Mouse (Mus musculus): ENCODE data around the gene Dchs1.
A peak's percentile ranks its signal among the peaks of the same experiment; 100 is the strongest.

Dchs1 gene

DNA sequence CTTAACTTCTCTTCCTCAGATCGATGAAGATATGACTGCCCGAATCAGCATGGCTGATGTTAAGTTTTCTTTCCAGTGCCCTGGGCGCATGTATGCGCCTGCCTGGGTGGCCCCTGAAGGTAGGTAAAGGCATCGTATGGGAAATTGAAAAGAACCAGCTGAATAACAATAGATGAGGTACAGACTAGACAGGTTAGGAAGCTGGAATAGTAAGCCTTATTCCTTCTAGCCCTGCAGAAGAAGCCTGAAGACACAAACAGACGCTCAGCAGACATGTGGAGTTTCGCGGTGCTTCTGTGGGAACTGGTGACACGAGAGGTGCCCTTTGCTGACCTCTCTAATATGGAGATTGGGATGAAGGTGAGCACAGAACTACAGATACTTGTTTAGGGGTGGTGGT lies 45.5 kb downstream of the Dchs1 start:
- DNase-seq: peak; percentile 74

DNA sequence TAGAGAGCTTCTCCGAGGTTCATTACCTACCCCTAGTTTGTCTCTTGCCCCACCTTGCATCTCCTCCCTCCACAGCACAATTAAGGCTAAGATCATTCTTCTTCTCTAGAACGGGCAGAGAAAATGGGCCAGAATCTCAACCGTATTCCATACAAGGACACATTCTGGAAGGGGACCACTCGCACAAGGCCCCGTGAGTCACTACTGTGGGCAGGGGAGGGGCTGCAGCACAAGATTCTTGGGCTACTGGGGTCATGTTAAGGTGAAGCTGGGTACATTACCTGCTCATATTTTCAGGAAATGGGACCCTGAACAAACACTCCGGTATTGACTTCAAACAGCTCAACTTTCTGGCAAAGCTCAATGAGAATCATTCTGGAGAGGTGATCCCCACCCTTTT lies 46.6 kb downstream of the Dchs1 start:
- DNase-seq: peak; percentile 91

GRCm38 (mm10) chr7:105740089-105740795 lies 47.2 kb downstream of the Dchs1 start:
- DNase-seq: peak; percentile 88

DNA sequence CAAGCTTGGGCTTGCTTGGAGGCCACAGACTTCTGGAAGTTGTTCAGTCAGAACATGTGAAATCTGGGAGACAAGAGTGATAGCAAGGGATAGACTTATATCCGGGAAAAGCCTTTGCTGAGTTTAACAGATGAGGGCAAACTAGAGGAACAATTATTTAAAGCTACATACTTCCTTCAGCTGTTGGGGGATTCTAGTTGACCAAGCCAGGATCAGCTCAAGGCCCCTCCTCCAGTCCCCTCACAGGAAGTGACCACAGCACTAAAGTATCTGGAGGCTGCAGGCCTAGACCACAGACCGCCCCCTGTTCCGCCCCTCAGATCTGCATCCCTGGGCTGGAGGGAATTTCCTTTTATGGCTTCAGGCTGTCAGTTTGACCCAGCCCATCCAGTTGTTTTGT lies 48.5 kb downstream of the Dchs1 start:
- peak; percentile 99 for DNase-seq

DNA sequence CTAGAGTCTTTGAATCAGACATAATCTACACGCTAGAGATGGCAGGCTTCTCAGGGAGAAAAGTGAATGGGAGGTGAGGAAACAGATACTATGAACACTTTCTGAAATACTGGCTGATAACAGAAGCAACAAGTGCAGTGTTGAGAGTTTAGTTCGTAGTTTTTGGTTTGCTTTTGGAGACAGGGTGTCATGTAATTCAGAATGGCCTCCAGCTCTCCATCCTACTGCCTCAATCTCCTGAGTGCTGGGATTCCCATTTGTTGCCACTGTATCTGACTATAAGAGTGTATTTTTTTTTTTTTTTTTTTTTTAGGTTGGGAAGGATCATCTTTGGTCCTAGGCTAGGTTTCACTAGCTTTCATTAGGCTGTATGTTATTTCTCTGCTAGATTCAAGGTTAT lies 49.2 kb downstream of the Dchs1 start:
- DNase-seq: peak; percentile 68

DNA sequence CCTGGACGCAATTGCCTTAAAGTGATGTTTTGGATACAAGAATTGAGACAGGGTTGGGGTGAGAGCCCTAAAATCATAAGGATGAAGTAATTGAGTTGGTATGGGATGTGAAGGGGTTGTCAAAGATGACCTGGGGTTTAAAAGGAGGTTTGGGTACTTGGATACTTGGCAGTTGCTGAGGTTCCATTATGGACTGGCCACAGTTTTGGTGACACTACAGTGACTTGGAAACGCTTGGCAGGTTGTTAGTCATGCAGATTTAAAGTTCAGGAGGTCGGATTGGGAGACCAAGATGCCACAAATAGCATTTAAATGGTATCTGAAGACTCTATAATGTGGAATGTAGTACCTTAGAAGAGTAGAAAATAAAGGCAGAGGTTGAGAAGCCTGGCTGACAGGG lies 49.8 kb downstream of the Dchs1 start:
- DNase-seq: peak; percentile 89

- peak; percentile 97 for DNase-seq
Measured at GRCm38 (mm10) chr7:105736911-105737521, 50.4 kb downstream of the Dchs1 start, which contains the start of gene Rrp8. Gene Rrp8, minus strand, starts transcription at chr7:105737385.

DNA sequence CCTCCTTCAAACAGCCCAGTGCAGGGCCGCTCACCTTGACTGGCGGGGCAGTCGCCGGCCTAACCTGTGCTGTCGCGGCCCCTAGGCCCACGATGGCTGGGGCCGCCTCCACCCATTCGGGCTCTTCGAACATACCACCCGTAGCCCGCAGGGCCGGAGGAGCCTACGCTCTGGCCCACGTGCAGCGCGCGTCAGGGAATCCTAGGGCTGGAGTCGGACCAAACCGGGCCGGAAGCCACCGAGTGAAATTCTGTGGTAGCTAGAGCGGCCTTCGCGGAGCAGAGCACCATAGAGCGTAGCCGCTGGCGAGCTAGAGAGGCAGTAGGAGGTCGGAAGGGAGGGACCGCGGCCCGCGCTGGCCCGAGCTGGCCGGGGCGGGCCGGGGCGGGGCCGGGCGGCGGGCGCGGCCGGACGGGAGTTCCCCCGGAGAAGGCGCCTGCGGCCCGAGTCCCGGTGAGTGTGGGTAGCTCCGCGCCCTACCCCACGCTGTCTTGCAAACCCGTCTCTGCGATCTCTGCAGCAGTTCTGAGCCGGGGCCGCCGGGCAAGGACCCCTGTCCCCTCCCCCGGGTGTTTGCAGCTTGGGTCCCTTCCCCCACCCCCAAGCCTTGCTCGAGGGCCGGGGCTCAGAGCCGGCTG lies 51.1 kb downstream of the Dchs1 start, which contains the start of gene Ilk:
Gene Ilk (plus strand): TSS at position 329 of the 638 bp plus-strand sequence.
- DNase-seq: peak; percentile 100

- DNase-seq: peak; percentile 67
Measured at GRCm38 (mm10) chr7:105735464-105735863, 52.0 kb downstream of the Dchs1 start.

GRCm38 (mm10) chr7:105734826-105735225 lies 52.6 kb downstream of the Dchs1 start:
- peak; percentile 87 for DNase-seq

GRCm38 (mm10) chr7:105733836-105734235 lies 53.6 kb downstream of the Dchs1 start:
- DNase-seq: peak; percentile 91

DNA sequence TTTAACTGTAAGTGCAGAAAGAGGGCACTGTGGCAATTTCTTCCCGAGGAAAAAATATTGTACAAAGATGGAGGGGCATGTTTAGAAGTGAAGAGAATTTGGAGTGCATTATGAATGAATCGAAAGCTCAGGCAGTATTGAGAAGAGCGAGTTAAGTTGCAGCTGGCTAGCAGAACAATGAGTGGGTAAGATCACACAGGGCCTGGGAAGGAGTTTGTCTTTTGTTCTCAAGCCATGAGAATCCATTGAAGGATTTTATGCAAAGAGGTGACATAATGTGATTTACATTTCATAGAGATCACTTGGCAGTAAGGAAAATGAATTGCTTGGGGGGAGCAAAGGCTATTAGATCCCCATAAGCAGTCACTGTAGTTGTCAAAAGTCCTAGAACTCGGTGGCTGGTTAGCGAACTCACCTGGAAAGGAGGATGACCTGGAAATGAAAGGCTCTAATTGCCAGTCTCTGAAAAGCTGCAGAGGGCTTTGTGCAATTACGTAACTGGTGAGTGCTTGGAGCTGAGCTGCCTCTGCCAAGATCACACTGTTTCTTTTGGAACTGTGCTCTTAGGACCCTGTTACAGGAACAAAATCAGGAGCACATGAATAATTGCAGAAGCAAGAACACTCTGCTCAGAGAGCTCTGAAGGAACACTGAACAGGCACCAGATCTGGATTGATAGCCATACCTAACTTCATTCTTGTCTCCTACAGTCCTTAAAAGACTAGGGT lies 58.6 kb downstream of the Dchs1 start:
- DNase-seq: peak; percentile 95

DNA sequence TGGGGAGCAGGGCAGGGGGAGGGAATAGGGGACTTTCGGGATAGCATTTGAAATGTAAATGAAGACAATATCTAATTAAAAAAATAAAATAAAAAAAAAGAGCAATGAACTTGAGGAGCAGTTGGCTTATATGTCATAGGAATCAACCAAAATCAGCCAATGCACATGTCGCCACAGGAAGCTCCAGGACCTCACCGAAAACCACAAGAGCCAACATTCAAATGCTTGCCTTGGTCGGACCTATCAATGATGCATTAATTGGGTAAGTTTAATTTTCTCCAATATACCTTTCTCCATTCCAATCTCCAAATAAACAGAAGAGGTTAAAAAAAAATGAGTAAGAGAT lies 60.5 kb downstream of the Dchs1 start:
- DNase-seq: peak; percentile 56

GRCm38 (mm10) chr7:105726144-105726979 lies 61.1 kb downstream of the Dchs1 start:
- DNase-seq: peak; percentile 94

GRCm38 (mm10) chr7:105721916-105722315 lies 65.5 kb downstream of the Dchs1 start:
- no peak for DNase-seq

- DNase-seq: no peak
Measured at GRCm38 (mm10) chr7:105715366-105715765, 72.1 kb downstream of the Dchs1 start.

- peak; percentile 66 for DNase-seq
Measured at GRCm38 (mm10) chr7:105708733-105709132, 78.7 kb downstream of the Dchs1 start.

DNA sequence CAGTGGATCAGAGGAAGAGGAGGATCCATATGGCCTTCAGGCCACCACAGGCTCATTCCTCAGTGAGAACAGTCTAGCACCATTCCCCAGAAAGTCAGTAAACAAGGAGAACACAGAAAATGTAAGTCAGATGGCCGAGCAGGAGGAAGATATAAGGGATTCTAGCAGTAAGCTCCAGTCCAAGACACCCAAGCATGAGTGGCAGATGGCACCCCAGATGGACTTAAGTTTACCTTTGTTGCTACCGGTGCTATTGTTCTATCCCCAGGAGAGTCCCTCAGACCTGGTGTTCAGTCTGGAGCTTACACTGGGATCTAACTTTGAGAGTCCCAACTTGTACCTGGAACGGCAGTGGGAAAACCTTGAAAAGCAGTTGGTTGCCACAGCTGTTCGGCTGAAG lies 83.6 kb downstream of the Dchs1 start:
- peak; percentile 76 for DNase-seq

- DNase-seq: peak; percentile 74
Measured at GRCm38 (mm10) chr7:105703184-105703583, 84.3 kb downstream of the Dchs1 start.
